Mouse (Mus musculus) inflammation-experienced regulatory T-cells (primary cell): ENCODE measurements around the gene Olfr1161. TPM values are rescaled to one million over a fixed set of nuclear protein-coding genes. Genes with fewer than 3 reads are reported as not detected.

ENCODE experiments used
- polyA plus RNA-seq, 2 experiments: library from polyadenylated mRNA; unstranded; fragments of 100-300 nt; shearing (Covaris generic); gene quantifications; one replicate each; pipeline ENCODE4 v1.2.1; 2017

The Olfr1161 gene
- not detected for polyA plus RNA-seq

GRCm38 (mm10) chr2:88022474-88022873, at the start of gene Olfr1161:
Gene Olfr1161, plus strand, starts transcription at chr2:88022774.

DNA sequence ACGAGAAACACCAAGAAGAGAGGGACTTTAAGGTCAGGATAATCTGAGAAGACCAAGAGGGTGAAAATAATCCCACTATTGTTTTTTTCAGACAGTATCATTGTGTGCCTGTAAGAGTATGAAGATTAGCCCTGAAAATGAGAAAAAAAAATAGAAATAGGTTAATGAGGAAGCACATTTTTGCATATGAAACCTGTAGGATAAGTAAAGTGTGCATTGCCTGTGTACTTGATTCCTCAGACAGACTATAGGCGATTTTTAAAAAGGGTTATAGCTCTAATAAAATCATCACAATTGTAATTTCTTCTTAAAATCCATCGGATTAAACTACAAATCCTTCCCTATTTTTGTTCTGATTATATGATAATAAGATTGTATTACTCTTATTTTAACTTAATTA, 48.0 kb upstream of the Olfr1161 start, which contains the start of gene Olfr74:
TSS of gene Olfr74 (minus strand) at position 101 of the 400 bp plus-strand sequence.

GRCm38 (mm10) chr2:87989813-87990212, 32.8 kb upstream of the Olfr1161 start, which contains the start of gene Olfr1158:
Gene Olfr1158, plus strand, starts transcription at chr2:87990113.

DNA sequence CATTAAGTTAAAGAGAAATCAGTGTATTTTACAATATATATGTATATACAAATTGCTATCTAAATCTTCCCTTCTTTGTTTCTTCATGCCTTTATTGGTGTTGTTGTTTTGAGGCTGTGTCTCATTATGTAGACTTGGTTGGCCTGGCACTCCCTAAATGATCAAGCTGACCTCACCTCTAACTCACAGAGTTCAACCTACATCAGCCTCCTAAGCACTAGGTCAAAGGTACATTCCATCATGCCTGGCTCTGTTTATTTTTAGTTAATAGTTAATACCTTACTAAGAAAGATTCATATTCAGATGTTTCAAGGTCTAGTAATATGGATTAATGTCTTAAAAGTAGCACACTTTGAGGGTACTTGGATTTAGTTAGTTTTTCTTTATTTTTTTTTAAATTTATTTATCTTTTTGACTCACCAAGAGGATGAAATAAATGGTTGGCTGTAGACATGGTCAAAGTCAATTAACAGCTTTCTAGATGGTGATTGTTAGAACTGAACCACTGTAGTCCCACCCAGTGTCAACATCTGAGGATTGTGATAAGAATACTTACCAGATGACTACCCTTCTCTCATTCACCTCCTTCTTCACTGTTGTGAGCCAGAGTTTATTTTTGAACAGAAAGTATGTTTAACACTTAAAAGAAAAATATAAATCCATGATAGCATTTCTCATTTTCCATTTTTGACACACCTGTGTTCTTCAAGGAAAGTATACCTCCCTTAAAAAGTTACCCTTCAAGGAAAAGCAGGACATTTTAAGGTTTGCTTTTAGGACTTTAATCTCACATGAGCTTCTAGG, 14.9 kb upstream of the Olfr1161 start, which contains the start of gene Olfr1160:
TSS of gene Olfr1160 (minus strand) at position 754 of the 804 bp plus-strand sequence.

GRCm38 (mm10) chr2:88037599-88037998, 15.0 kb downstream of the Olfr1161 start, which contains the start of gene Olfr73:
Gene Olfr73, minus strand, starts transcription at chr2:88037699.

DNA sequence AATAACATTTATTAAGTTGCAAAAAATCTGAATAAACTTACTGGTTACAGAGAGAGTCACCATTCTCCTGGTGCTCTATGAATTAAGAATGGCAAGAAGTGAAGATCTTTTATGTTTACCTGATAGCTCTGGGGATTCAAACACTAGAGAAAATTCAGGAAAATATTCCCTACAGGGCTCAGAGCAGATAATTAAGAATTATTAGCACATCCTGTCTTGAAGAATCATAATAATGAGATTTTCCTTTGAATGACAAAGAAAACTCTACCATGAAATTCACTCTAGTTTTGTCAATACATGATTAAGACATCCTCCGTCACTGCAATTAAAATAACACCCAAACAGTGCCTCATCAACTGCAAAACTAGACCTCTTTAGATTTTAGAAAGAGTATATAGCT, 28.5 kb downstream of the Olfr1161 start, which contains the start of gene Olfr1162:
TSS of gene Olfr1162 (minus strand) at position 101 of the 400 bp plus-strand sequence.

DNA sequence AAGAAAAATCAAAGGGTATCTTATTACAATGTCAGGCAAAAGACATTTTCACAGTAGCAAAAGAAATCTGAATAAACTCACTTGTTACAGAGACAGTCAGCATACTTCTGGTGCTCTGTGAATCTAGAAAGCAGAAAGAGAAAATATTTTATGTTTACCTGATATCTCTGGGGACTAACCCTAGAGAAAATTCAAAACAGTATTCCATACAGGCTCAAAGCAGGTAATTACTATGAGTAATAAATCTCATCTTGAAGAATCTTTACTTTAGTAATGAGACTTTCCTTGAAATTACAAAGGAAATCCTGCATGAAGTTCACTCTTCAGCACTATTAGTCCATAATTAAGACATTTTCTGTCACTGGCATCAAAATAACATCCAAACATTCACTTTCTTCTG, 49.2 kb downstream of the Olfr1161 start, which contains the start of gene Olfr1163:
TSS of gene Olfr1163 (minus strand) at position 101 of the 400 bp plus-strand sequence.

Other genes with a start within 250 kb of the Olfr1161 start
- under 1 TPM in 1 of 2 experiments, not detected in 1; 0.13 TPM for gene Olfr152, start 243.3 kb upstream of the Olfr1161 start, polyA plus RNA-seq
- under 1 TPM in 1 of 2 experiments, not detected in 1; 0.71 TPM for gene Olfr1143, start 222.2 kb upstream of the Olfr1161 start, polyA plus RNA-seq
- gene Olfr1145, start 213.0 kb upstream of the Olfr1161 start, polyA plus RNA-seq = not detected
- under 1 TPM in 1 of 2 experiments, not detected in 1; 0.81 TPM for gene Olfr1148, start 192.2 kb upstream of the Olfr1161 start, polyA plus RNA-seq
- gene Olfr1150-ps1, start 178.8 kb upstream of the Olfr1161 start, polyA plus RNA-seq = not detected
- gene Olfr1151, start 166.9 kb upstream of the Olfr1161 start, polyA plus RNA-seq = under 1 TPM; 0.20 to 0.82 TPM
- under 1 TPM; 0.08 to 0.44 TPM for gene Olfr1152, start 156.3 kb upstream of the Olfr1161 start, polyA plus RNA-seq
- not detected for gene Olfr1153, start 127.8 kb upstream of the Olfr1161 start, polyA plus RNA-seq
- gene Olfr1154, start 117.6 kb upstream of the Olfr1161 start, polyA plus RNA-seq = not detected
- gene Olfr1155, start 77.6 kb upstream of the Olfr1161 start, polyA plus RNA-seq = not detected
- gene Olfr1156, start 69.7 kb upstream of the Olfr1161 start, polyA plus RNA-seq = under 1 TPM; 0.11 to 0.26 TPM
- gene Olfr1157, start 54.5 kb upstream of the Olfr1161 start, polyA plus RNA-seq = under 1 TPM in 1 of 2 experiments, not detected in 1; 0.18 TPM
- gene Olfr74, start 48.1 kb upstream of the Olfr1161 start, polyA plus RNA-seq = under 1 TPM in 1 of 2 experiments, not detected in 1; 0.60 TPM
- not detected for gene Olfr1158, start 32.7 kb upstream of the Olfr1161 start, polyA plus RNA-seq
- under 1 TPM in 1 of 2 experiments, not detected in 1; 0.04 TPM for gene Olfr1160, start 14.5 kb upstream of the Olfr1161 start, polyA plus RNA-seq
- not detected for gene Olfr73, start 14.9 kb downstream of the Olfr1161 start, polyA plus RNA-seq
- under 1 TPM in 1 of 2 experiments, not detected in 1; 0.10 TPM for gene Olfr1162, start 28.4 kb downstream of the Olfr1161 start, polyA plus RNA-seq
- under 1 TPM in 1 of 2 experiments, not detected in 1; 0.80 TPM for gene Olfr1163, start 49.1 kb downstream of the Olfr1161 start, polyA plus RNA-seq
- not detected for gene Olfr1164, start 71.2 kb downstream of the Olfr1161 start, polyA plus RNA-seq
- not detected for gene Olfr1166, start 105.5 kb downstream of the Olfr1161 start, polyA plus RNA-seq
- not detected for gene Olfr1167, start 132.4 kb downstream of the Olfr1161 start, polyA plus RNA-seq
- gene Olfr1168, start 159.1 kb downstream of the Olfr1161 start, polyA plus RNA-seq = not detected
- not detected for gene Olfr1170, start 205.6 kb downstream of the Olfr1161 start, polyA plus RNA-seq